Mouse (Mus musculus) embryonic fibroblast, embryonic 13.5 days (primary cell): Measurements from ENCODE around the gene Gm43738. TPM values are rescaled to one million over a fixed set of nuclear protein-coding genes. Genes with fewer than 3 reads are reported as not detected.

Experiments used
- H3K27ac ChIP-seq: 2 replicates; pipeline ENCODE4 v1.5.1; 2012; ENCODE audit warnings: low read length, control low read depth, inconsistent platforms; ENCODE audit not compliant: insufficient read depth
- H3K4me1 ChIP-seq: 2 replicates; pipeline ENCODE4 v1.6.1; 2011; ENCODE audit warnings: low read length; ENCODE audit not compliant: control insufficient read depth, insufficient read depth
- H3K4me3 ChIP-seq: 2 replicates; pipeline ENCODE4 v1.5.1; 2011; ENCODE audit warnings: mild to moderate bottlenecking, control low read depth, low read length; ENCODE audit not compliant: insufficient read depth
- CTCF ChIP-seq: IDR thresholded peaks from 2 replicates; pipeline ENCODE4 v1.5.1; 2011; ENCODE audit warnings: mild to moderate bottlenecking, control low read depth, low read length, moderate library complexity, borderline replicate concordance; ENCODE audit not compliant: insufficient read depth
- POLR2A ChIP-seq: IDR thresholded peaks from 2 replicates; pipeline ENCODE4 v1.6.1; 2011; ENCODE audit warnings: low read depth, mild to moderate bottlenecking, control low read depth, low read length, moderate library complexity
- polyA plus RNA-seq: library from polyadenylated mRNA; stranded (reverse); fragments of >200 nt; gene quantifications from 2 replicates; pipeline ENCODE4 v1.2.4, GENCODE M21; 2011; ENCODE audit warnings: low read depth; ENCODE audit not compliant: missing spikeins, insufficient read length

The Gm43738 gene
- polyA plus RNA-seq, 1 experiment = not detected

GRCm38 (mm10) chr3:89103291-89103595 lies 2.3 kb upstream of the Gm43738 start:
- Histone ChIP-seq H3K4me3 (no peak overlapping the region), H3K27ac (no peak overlapping the region), H3K4me1 (0 out of 2 replicates have a peak, but pooled peaks cover 2% of the 10 kb centered on the region)
- TF ChIP-seq CTCF (no peak), POLR2A (no peak)

- Histone ChIP-seq H3K4me3 (no peak overlapping the region), H3K27ac (peak overlapping the region; percentile 74), H3K4me1 (0 out of 2 replicates have a peak, but pooled peaks cover 4% of the 10 kb centered on the region)
- no peak for TF ChIP-seq POLR2A
- no peak for TF ChIP-seq CTCF
Observed at GRCm38 (mm10) chr3:89102495-89103290, 1.8 kb upstream of the Gm43738 start.

- Histone ChIP-seq H3K4me1 (0 out of 2 replicates have a peak, but pooled peaks cover 4% of the 10 kb centered on the region), H3K27ac (peak within 1 kb of the TSS; percentile 74), H3K4me3 (peak within 1 kb of the TSS; percentile 88)
- peak; percentile 67 for TF ChIP-seq POLR2A
- TF ChIP-seq CTCF = no peak
Observed at GRCm38 (mm10) chr3:89101812-89102494, 1.1 kb upstream of the Gm43738 start, which contains the start of gene Fdps. Gene Fdps (minus strand): TSS chr3:89101959.

GRCm38 (mm10) chr3:89101459-89101811 lies 536 bp upstream of the Gm43738 start:
- Histone ChIP-seq H3K27ac (peak overlapping the region; percentile 16), H3K4me1 (0 out of 2 replicates have a peak, but pooled peaks cover 4% of the 10 kb centered on the region), H3K4me3 (peak overlapping the region; percentile 88)
- no peak for TF ChIP-seq CTCF
- TF ChIP-seq POLR2A = no peak

GRCm38 (mm10) chr3:89094021-89094420 lies 6.9 kb downstream of the Gm43738 start:
- TF ChIP-seq CTCF (no peak), POLR2A (no peak)
- Histone ChIP-seq H3K4me1 (0 out of 2 replicates have a peak, but pooled peaks cover 4% of the 10 kb centered on the region), H3K4me3 (no peak overlapping the region), H3K27ac (no peak overlapping the region)

GRCm38 (mm10) chr3:89093175-89093574 lies 7.7 kb downstream of the Gm43738 start, which contains the start of gene Rusc1:
Gene Rusc1 (minus strand): TSS chr3:89093311.
- TF ChIP-seq POLR2A = peak; percentile 92
- no peak for TF ChIP-seq CTCF
- peak within 1 kb of the TSS; percentile 31 for H3K4me3 ChIP-seq
- H3K4me1 ChIP-seq = 0 out of 2 replicates have a peak, but pooled peaks cover under 1% of the 10 kb centered on the region
- H3K27ac ChIP-seq = no peak within 1 kb of the TSS

- Histone ChIP-seq H3K4me3 (peak overlapping the region; percentile 31), H3K27ac (no peak overlapping the region), H3K4me1 (no peaks in the 10 kb centered on the region)
- TF ChIP-seq POLR2A = no peak
- no peak for TF ChIP-seq CTCF
Observed at GRCm38 (mm10) chr3:89092509-89093090, 8.3 kb downstream of the Gm43738 start.

- Histone ChIP-seq H3K27ac (no peak overlapping the region), H3K4me1 (no peaks in the 10 kb centered on the region), H3K4me3 (peak overlapping the region; percentile 47)
- TF ChIP-seq CTCF (no peak), POLR2A (no peak)
Observed at GRCm38 (mm10) chr3:89091811-89092508, 8.9 kb downstream of the Gm43738 start.
